In the genomic region with DNA sequence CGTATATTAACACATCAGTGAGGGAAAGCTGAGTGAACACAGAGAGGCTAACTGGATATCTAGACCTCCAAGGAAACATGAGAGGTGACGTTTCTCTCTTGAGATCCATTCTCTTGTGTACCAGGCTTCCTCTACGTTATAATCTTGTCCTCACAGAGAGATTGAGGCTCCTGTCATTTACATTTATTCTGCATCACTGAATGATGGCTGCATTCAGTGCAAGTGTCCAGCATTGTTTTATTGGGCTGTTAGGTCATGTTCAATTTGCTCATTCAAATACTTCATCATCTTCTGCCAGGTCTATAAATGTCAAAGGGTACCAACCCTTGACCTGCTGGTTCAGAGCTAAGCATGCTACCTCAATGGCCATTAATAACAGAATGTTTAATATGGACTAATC, we compare ENCODE assay signal across 16 mouse cellular contexts.
"Had no signal": no experiment of that assay in that cellular context is flagged by ENCODE, and none has a peak within 500 bp of the region (broad histone marks: within the 10 kb centered on the region; RNA-seq: fewer than 3 reads in every experiment).

No protein-coding gene starts in this region.

- H3K9ac ChIP-seq: neural tube, embryonic 12.5 days; neural tube, embryonic 13.5 days; neural tube, embryonic 15.5 days; stomach, embryonic 15.5 days had no signal

- DNase-seq: right cerebral cortex, adult 18-20 months; right cerebral cortex, postnatal 14 days; right cerebral cortex, postnatal 25 days; right cerebral cortex, postnatal 4 days; spleen, adult 18-20 months; thymus, adult 18-20 months; thymus, adult 2 months; thymus, postnatal 14 days; thymus, postnatal 25 days; thymus, postnatal 36 days; thymus, postnatal 4 days had no signal

- H3K4me1 ChIP-seq: neural tube, embryonic 12.5 days; neural tube, embryonic 15.5 days; stomach, embryonic 15.5 days had no signal

- H3K27me3 ChIP-seq: neural tube, embryonic 12.5 days; neural tube, embryonic 13.5 days; neural tube, embryonic 15.5 days; stomach, embryonic 15.5 days had no signal

- H3K4me3 ChIP-seq: neural tube, embryonic 12.5 days; neural tube, embryonic 13.5 days; neural tube, embryonic 15.5 days; stomach, embryonic 15.5 days had no signal

- H3K9me3 ChIP-seq: neural tube, embryonic 12.5 days; neural tube, embryonic 13.5 days; neural tube, embryonic 15.5 days; stomach, embryonic 15.5 days had no signal

- H3K27ac ChIP-seq: neural tube, embryonic 12.5 days; neural tube, embryonic 13.5 days; neural tube, embryonic 15.5 days; stomach, embryonic 15.5 days; stomach, postnatal 0 days had no signal

- H3K4me2 ChIP-seq: neural tube, embryonic 12.5 days; neural tube, embryonic 13.5 days; neural tube, embryonic 15.5 days; stomach, embryonic 15.5 days had no signal

- H3K36me3 ChIP-seq: neural tube, embryonic 12.5 days; neural tube, embryonic 13.5 days; neural tube, embryonic 15.5 days; stomach, embryonic 15.5 days had no signal
